Mouse (Mus musculus): ENCODE data around the gene Bloc1s1. TPM values are rescaled to one million over a fixed set of nuclear protein-coding genes. Genes with fewer than 3 reads are reported as not detected.

The Bloc1s1 gene
- polyA plus RNA-seq, 2 experiments, result 95.9 to 99.2 TPM

- TF ChIP-seq EP300 (IDR thresholded peaks at IDR 0.05; ENCODE audit: low read depth), result no peak
- TF ChIP-seq CTCF (IDR thresholded peaks at IDR 0.05; ENCODE audit: low read depth), result no peak
- Histone ChIP-seq H3K4me1 (replicated peaks; ENCODE audit: control insufficient read depth in 2 of 2, insufficient read depth in 2 of 2, low read length in 1 of 2) (peaks cover 0 to 6% of the 10 kb centered on the region in 2 experiments; a peak in 3 of 4 replicates), H3K27me3 (ENCODE audit: control insufficient read depth, insufficient read depth, low read length) (peaks cover 57% of the 10 kb centered on the region), H3K9me3 (ENCODE audit: control insufficient read depth, low read length) (no peaks in the 10 kb centered on the region), H3K4me3 (ENCODE audit: insufficient read depth in 1 of 2, low read depth in 2 of 2, low read length in 2 of 2) (peak overlapping the region; percentile 43 to 57), H3K36me3 (replicated peaks; ENCODE audit: control insufficient read depth, insufficient read depth, low read depth) (no peaks in the 10 kb centered on the region), H3K9ac (replicated peaks) (no peak overlapping the region), H3K4me2 (ENCODE audit: low read depth) (peak overlapping the region; percentile 67), H3K27ac (no peak overlapping the region)
- WGBS (ENCODE audit: insufficient replicate concordance), result 2% methylated on average over 40 of the region's 40 CpGs
- no peak for DNase-seq (ENCODE audit: low read depth in 3 of 3, low spot score in 3 of 3)
- ATAC-seq (ENCODE audit: insufficient read depth), result no peak
Observed at GRCm38 (mm10) chr10:128890383-128891295, 33.2 kb downstream of the Bloc1s1 start.

GRCm38 (mm10) chr10:128889846-128890245 lies 34.0 kb downstream of the Bloc1s1 start:
- no peak for ATAC-seq (ENCODE audit: insufficient read depth)
- Histone ChIP-seq H3K9ac (replicated peaks) (no peak overlapping the region), H3K4me2 (ENCODE audit: low read depth) (peak overlapping the region; percentile 67; the same call in 1 of the 2 replicates), H3K9me3 (ENCODE audit: control insufficient read depth, low read length) (no peaks in the 10 kb centered on the region), H3K4me3 (ENCODE audit: insufficient read depth in 1 of 2, low read depth in 2 of 2, low read length in 2 of 2) (no peak overlapping the region), H3K4me1 (replicated peaks; ENCODE audit: control insufficient read depth in 2 of 2, insufficient read depth in 2 of 2, low read length in 1 of 2) (peaks cover 0 to 8% of the 10 kb centered on the region in 2 experiments; a peak in 3 of 4 replicates), H3K36me3 (replicated peaks; ENCODE audit: control insufficient read depth, insufficient read depth, low read depth) (no peaks in the 10 kb centered on the region), H3K27ac (no peak overlapping the region), H3K27me3 (ENCODE audit: control insufficient read depth, insufficient read depth, low read length) (peaks cover 57% of the 10 kb centered on the region)
- 25% methylated on average over 2 of the region's 2 CpGs for WGBS (ENCODE audit: insufficient replicate concordance)
- TF ChIP-seq CTCF (IDR thresholded peaks at IDR 0.05; ENCODE audit: low read depth) (no peak), EP300 (IDR thresholded peaks at IDR 0.05; ENCODE audit: low read depth) (no peak)
- no peak for DNase-seq (ENCODE audit: low read depth in 3 of 3, low spot score in 3 of 3)

GRCm38 (mm10) chr10:128888941-128889827 lies 34.7 kb downstream of the Bloc1s1 start:
- Histone ChIP-seq H3K9ac (replicated peaks) (no peak overlapping the region), H3K27me3 (ENCODE audit: control insufficient read depth, insufficient read depth, low read length) (peaks cover 50% of the 10 kb centered on the region), H3K27ac (no peak overlapping the region), H3K4me1 (replicated peaks; ENCODE audit: control insufficient read depth in 2 of 2, insufficient read depth in 2 of 2, low read length in 1 of 2) (peaks cover 0 to 8% of the 10 kb centered on the region in 2 experiments; a peak in 3 of 4 replicates), H3K4me2 (ENCODE audit: low read depth) (peak overlapping the region; percentile 24), H3K9me3 (ENCODE audit: control insufficient read depth, low read length) (no peaks in the 10 kb centered on the region), H3K36me3 (replicated peaks; ENCODE audit: control insufficient read depth, insufficient read depth, low read depth) (no peaks in the 10 kb centered on the region), H3K4me3 (ENCODE audit: insufficient read depth in 1 of 2, low read depth in 2 of 2, low read length in 2 of 2) (no peak overlapping the region)
- no peak for DNase-seq (ENCODE audit: low read depth in 3 of 3, low spot score in 3 of 3)
- peak; percentile 56 for ATAC-seq (ENCODE audit: insufficient read depth)
- WGBS (ENCODE audit: insufficient replicate concordance), result 10% methylated on average over 7 of the region's 7 CpGs
- TF ChIP-seq EP300 (IDR thresholded peaks at IDR 0.05; ENCODE audit: low read depth) (no peak), CTCF (IDR thresholded peaks at IDR 0.05; ENCODE audit: low read depth) (no peak)

GRCm38 (mm10) chr10:128882067-128882466 lies 41.8 kb downstream of the Bloc1s1 start:
- TF ChIP-seq EP300 (IDR thresholded peaks at IDR 0.05; ENCODE audit: low read depth), result no peak
- Histone ChIP-seq H3K4me1 (replicated peaks; ENCODE audit: control insufficient read depth in 2 of 2, insufficient read depth in 2 of 2, low read length in 1 of 2) (peaks cover 0 to 5% of the 10 kb centered on the region in 2 experiments; a peak in 3 of 4 replicates), H3K4me2 (ENCODE audit: low read depth) (no peak overlapping the region), H3K9ac (replicated peaks) (no peak overlapping the region), H3K4me3 (ENCODE audit: insufficient read depth in 1 of 2, low read depth in 2 of 2, low read length in 2 of 2) (no peak overlapping the region), H3K27me3 (ENCODE audit: control insufficient read depth, insufficient read depth, low read length) (no peaks in the 10 kb centered on the region), H3K36me3 (replicated peaks; ENCODE audit: control insufficient read depth, insufficient read depth, low read depth) (peaks cover 5% of the 10 kb centered on the region), H3K27ac (no peak overlapping the region), H3K9me3 (ENCODE audit: control insufficient read depth, low read length) (no peaks in the 10 kb centered on the region)
- ATAC-seq (ENCODE audit: insufficient read depth) (no peak), DNase-seq (ENCODE audit: low read depth in 3 of 3, low spot score in 3 of 3) (no peak)
- WGBS (ENCODE audit: insufficient replicate concordance), result 76% methylated on average over 5 of the region's 5 CpGs

Data from liver, embryonic 14.5 days (tissue).